Mouse (Mus musculus): ENCODE data around the gene Ddhd1.

DNA sequence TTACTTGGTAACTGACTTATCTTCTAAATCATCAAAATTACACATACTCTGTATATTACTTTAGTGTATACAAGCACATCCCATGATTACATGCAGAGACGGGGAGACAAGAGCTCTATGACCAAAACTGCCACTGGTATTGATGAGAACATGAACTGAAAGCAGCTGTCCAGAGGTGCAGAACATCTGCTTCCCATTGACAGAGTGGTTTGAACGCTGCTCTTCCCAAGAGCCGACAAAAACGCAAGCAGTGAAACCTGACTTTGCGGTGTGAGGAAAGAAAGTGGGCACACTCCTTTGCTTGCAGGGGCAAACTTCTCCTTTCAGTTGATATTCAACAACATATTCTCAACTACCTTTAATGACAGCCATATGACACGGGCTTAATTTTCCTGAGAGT lies 64.7 kb downstream of the Ddhd1 start:
- TF ChIP-seq CTCF (IDR thresholded peaks at IDR 0.05) (no peak), POLR2A (IDR thresholded peaks at IDR 0.05; ENCODE audit: insufficient read depth, low read depth, low read length) (no peak), EP300 (IDR thresholded peaks at IDR 0.05; ENCODE audit: insufficient read depth, low read depth, low read length) (no peak)
